Mouse (Mus musculus) limb, embryonic 11.5 days (tissue): ENCODE data around the gene Pepd. TPM values are rescaled to one million over a fixed set of nuclear protein-coding genes. Genes with fewer than 3 reads are reported as not detected.

ENCODE experiments used
- ATAC-seq: fragments of 200-750 bp; cut with Nextera tagmentation; 2 replicates; pipeline ENCODE4 v1.8.0; 2017; ENCODE audit warnings: low read depth; ENCODE audit not compliant: insufficient number of reproducible peaks, low FRiP score, low TSS enrichment
- DNase-seq: peaks from one replicate; pipeline ENCODE4 v3.0.0-alpha.2; 2015; ENCODE audit warnings: low spot score
- H3K27ac ChIP-seq: fragments of 300-500 bp; sonication (generic); replicated peaks from 2 replicates; pipeline ENCODE4 v1.5.1; 2014; ENCODE audit warnings: low read depth, mild to moderate bottlenecking, low read length
- H3K27me3 ChIP-seq: fragments of 300-500 bp; sonication (generic); 2 replicates; pipeline ENCODE4 v1.6.1; 2014; ENCODE audit warnings: mild to moderate bottlenecking, low read length, mixed read lengths; ENCODE audit not compliant: control insufficient read depth, insufficient read depth
- H3K36me3 ChIP-seq: fragments of 300-500 bp; sonication (generic); 2 replicates; pipeline ENCODE4 v1.6.1; 2014; ENCODE audit warnings: mild to moderate bottlenecking, low read length, moderate library complexity, mixed read lengths; ENCODE audit not compliant: control insufficient read depth, insufficient read depth
- H3K4me1 ChIP-seq: fragments of 300-500 bp; sonication (generic); 2 replicates; pipeline ENCODE4 v1.6.1; 2014; ENCODE audit warnings: low read length, mixed read lengths; ENCODE audit not compliant: control insufficient read depth, insufficient read depth
- H3K4me2 ChIP-seq: fragments of 300-500 bp; sonication (generic); 2 replicates; pipeline ENCODE4 v1.6.1; 2014; ENCODE audit warnings: low read depth, mild to moderate bottlenecking, moderate library complexity; ENCODE audit not compliant: severe bottlenecking
- H3K4me3 ChIP-seq: fragments of 300-500 bp; sonication (generic); 2 replicates; pipeline ENCODE4 v1.5.1; 2014; ENCODE audit warnings: low read depth, low read length
- H3K9ac ChIP-seq: fragments of 300-500 bp; sonication (generic); 2 replicates; pipeline ENCODE4 v1.6.1; 2014; ENCODE audit warnings: mild to moderate bottlenecking, low read length
- H3K9me3 ChIP-seq: fragments of 300-500 bp; sonication (generic); 2 replicates; pipeline ENCODE4 v1.6.1; 2016; ENCODE audit warnings: low read length; ENCODE audit not compliant: control insufficient read depth
- WGBS: fragments of 180-500 bp; shearing (Covaris S2); extraction: QIAGEN DNeasy Blood & Tissue Kit; methylation state at CpG from one replicate; pipeline ENCODE4 v1.1.7; 2014; 5-methylcytosine and 5-hydroxymethylcytosine counted together
- polyA plus RNA-seq: library from polyadenylated mRNA; unstranded; fragments of >200 nt; fragmentation: Nextera tagmentation; extraction: Ambion mirVana; gene quantifications from 2 replicates; pipeline ENCODE4 v1.2.1, GENCODE M21; 2014

The Pepd gene
- polyA plus RNA-seq, result 68.6 and 72.5 TPM in 2 replicates

DNA sequence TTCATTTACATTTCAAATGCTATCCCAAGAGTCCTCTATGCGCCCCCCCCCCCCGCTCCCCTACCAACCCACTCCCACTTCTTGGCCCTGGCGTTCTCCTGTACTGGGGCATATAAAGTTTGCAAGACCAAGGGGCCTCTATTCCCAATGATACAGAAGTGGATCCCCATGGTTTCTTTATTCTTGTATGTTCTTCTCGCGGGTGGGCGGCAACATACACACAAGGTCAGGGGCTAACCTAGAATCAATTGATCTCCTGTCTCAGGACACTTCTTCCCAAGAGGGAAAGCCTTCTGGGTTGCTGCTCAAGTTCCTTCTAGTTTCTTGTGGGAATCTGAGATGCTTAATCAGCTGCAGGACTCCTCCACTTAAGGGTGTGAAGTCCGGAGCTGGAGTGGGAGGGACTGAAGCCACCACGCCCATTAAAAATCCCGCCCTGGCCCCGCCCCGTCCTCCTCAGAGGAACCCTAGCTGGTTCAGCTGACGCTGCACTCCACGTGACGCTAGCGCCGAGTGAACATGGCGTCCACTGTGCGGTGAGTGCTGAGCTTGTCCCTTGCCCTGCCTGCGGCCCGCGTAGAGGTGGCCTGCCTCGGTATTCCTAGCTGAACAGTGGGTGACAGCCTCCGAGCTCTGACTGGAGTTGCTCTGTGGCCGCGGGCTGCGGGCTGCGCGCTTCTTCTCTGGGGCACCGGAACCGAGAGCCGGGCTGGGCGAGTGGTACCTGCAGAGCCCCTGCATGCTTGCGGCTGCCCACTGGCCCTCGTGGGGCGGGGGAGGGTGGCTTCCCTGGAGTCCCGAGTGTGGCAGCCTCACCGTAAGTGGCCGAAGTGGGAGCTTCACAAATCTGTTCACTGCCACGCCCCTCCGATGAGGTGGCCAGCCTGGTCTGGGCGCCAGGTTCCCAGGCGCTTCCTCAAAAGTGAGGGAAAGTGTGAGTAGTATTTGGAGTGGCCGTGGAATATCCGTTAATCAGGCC lies at the start of gene Pepd:
Pepd (plus strand) TSS at position 461 of the 979 bp plus-strand sequence.
- Histone ChIP-seq H3K4me1 (peaks cover 4% of the 10 kb centered on the region; the same call in 1 of the 2 replicates), H3K27me3 (no peaks in the 10 kb centered on the region), H3K4me3 (peak within 1 kb of the TSS; percentile 71), H3K9ac (peak within 1 kb of the TSS; percentile 56), H3K9me3 (no peaks in the 10 kb centered on the region), H3K27ac (no peak within 1 kb of the TSS), H3K36me3 (no peaks in the 10 kb centered on the region), H3K4me2 (peak within 1 kb of the TSS; percentile 72)
- DNase-seq (peak; percentile 94), ATAC-seq (peak; percentile 86)
- WGBS, result 7% methylated on average over 44 of the region's 44 CpGs

DNA sequence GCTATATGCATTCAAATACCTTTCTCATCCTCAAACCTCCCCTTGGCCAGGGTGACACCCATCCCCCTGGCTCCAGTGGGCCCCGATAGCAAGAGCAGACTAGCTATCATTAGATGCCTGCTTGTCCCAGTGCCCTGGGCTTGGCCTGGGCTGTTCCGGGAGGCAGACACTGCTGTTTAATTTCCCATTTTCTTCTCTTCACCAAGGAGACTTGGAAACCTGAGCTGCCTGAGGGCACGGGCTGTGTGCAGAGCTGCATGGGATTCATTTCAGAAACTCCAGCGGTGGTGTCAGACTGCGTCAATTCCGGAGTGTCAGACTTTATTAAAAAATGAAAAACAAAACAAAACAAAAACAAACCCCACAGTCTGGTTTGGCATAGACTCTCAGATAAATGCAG lies 44.9 kb upstream of the Pepd start:
- H3K9ac ChIP-seq, result no peak overlapping the region
- no peak overlapping the region for H3K4me3 ChIP-seq
- ATAC-seq, result no peak
- DNase-seq, result no peak
- no peak overlapping the region for H3K4me2 ChIP-seq
- H3K9me3 ChIP-seq, result no peaks in the 10 kb centered on the region
- no peaks in the 10 kb centered on the region for H3K27me3 ChIP-seq
- H3K36me3 ChIP-seq, result no peaks in the 10 kb centered on the region
- 53% methylated on average over 6 of the region's 6 CpGs for WGBS
- H3K4me1 ChIP-seq, result no peaks in the 10 kb centered on the region
- no peak overlapping the region for H3K27ac ChIP-seq

DNA sequence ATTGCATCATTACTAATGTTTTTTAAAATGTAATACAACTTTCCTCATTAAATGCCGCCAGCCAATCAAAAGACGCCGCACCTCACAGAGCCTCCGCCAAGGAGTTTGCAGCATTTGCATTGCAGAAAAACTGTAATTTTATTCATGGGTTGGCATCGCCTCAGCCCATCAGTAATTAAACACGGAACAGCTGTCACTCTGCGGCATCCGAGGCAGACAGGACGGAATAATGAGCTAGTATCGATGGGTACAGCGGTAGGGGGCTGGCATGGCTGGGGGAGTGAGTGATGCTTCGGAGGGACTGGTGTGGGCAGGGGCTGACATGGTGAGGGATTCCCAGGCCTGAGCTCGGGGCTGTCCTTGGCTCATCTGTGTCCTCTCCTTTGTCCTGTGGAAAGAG lies 42.5 kb upstream of the Pepd start:
- H3K4me2 ChIP-seq, result no peak overlapping the region
- no peak for ATAC-seq
- no peak overlapping the region for H3K4me3 ChIP-seq
- no peak overlapping the region for H3K9ac ChIP-seq
- H3K27ac ChIP-seq, result no peak overlapping the region
- no peaks in the 10 kb centered on the region for H3K36me3 ChIP-seq
- no peaks in the 10 kb centered on the region for H3K27me3 ChIP-seq
- DNase-seq, result no peak
- H3K9me3 ChIP-seq, result no peaks in the 10 kb centered on the region
- 81% methylated on average over 13 of the region's 13 CpGs for WGBS
- H3K4me1 ChIP-seq, result no peaks in the 10 kb centered on the region

DNA sequence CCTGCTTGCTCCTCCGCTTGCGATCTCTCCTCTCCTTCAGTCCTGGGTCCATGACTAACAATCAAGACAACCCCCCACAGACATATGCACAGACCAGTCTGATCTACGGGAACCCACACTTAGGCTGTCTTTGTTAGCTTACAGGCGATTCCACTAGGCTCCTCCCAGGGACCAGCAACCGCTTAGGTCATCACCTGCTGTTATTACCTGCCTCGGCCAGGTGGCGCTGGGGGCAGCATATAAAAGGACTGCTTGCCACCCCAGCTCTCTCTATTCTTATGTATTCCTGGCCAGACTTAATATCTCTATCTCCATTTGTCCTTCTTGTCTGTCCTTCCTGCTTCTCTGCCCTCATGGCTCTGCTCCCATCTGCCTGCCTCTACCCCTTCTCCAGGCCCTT lies 35.4 kb upstream of the Pepd start:
- Histone ChIP-seq H3K4me3 (no peak overlapping the region), H3K9ac (no peak overlapping the region), H3K4me2 (no peak overlapping the region), H3K27me3 (no peaks in the 10 kb centered on the region), H3K27ac (no peak overlapping the region), H3K9me3 (no peaks in the 10 kb centered on the region), H3K4me1 (no peaks in the 10 kb centered on the region), H3K36me3 (no peaks in the 10 kb centered on the region)
- DNase-seq, result no peak
- ATAC-seq, result no peak
- WGBS, result 71% methylated on average over 7 of the region's 7 CpGs

DNA sequence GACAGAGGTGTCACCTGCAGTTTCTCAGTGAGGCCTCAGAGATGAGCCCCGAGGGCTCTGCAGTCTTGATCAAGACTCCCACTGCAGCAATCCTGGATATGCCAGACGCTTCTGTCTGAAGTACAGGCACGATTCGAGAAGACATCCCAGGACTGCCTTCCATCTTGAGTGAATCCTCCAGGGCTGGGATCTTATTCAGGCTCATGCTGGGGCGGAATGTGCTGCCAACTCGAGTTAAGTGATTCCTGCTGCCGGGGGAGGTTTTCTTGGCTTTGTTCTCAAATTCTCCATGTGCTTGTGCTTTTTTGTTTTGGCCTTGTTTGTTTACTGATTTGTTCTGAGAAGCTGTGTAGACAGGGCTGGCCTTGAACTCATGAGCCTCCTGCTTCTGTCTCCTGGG lies 34.4 kb upstream of the Pepd start:
- Histone ChIP-seq H3K4me1 (no peaks in the 10 kb centered on the region), H3K27ac (no peak overlapping the region), H3K4me2 (no peak overlapping the region), H3K36me3 (no peaks in the 10 kb centered on the region), H3K9me3 (no peaks in the 10 kb centered on the region), H3K27me3 (no peaks in the 10 kb centered on the region), H3K4me3 (no peak overlapping the region), H3K9ac (no peak overlapping the region)
- ATAC-seq, result no peak
- WGBS, result 77% methylated on average over 7 of the region's 7 CpGs
- no peak for DNase-seq

DNA sequence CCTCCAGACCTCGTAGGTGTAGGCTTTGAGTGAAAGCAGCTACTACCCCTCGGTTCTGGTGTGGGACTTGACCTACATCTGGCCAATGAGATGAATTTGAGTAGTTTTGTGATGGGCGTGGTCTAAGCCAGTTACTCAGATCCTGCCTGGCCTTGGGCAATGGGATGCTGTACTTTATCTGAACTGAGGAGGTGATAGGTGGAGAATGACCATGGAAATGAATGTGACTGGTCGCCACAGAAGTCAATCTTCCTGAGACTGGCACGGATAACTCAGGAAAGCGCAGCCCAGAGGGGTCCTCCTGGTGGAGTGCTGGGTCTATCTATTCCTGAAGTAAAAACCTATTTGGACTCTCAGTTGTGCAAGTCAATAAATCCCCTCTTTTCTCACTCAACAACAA lies 23.7 kb upstream of the Pepd start:
- no peaks in the 10 kb centered on the region for H3K4me1 ChIP-seq
- H3K36me3 ChIP-seq, result no peaks in the 10 kb centered on the region
- no peaks in the 10 kb centered on the region for H3K9me3 ChIP-seq
- H3K27me3 ChIP-seq, result no peaks in the 10 kb centered on the region
- DNase-seq, result no peak
- no peak for ATAC-seq
- H3K4me3 ChIP-seq, result no peak overlapping the region
- WGBS, result 71% methylated on average over 6 of the region's 6 CpGs
- H3K4me2 ChIP-seq, result no peak overlapping the region
- H3K9ac ChIP-seq, result no peak overlapping the region
- H3K27ac ChIP-seq, result no peak overlapping the region

DNA sequence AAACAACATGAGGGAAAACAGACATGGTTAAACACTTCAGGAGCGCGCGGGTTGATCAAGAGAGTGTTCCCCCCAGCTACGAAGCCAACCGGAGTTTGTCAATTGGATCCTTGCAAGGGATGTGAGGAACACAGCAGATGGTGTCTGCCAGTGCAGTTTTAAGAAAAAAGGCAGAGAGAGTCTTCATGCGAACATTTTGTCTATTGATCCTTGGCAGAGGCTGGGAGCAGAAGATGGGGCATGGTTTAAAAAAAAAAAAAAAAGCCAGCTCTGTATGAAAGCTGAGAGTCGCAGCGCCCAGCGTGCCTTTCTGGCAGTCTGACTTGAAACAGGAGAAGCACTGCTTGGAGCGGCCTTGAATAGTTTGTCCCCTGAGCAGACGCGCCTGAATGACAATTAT lies 23.3 kb upstream of the Pepd start:
- WGBS, result 72% methylated on average over 12 of the region's 12 CpGs
- Histone ChIP-seq H3K4me3 (no peak overlapping the region), H3K36me3 (no peaks in the 10 kb centered on the region), H3K27ac (no peak overlapping the region), H3K4me1 (no peaks in the 10 kb centered on the region), H3K9me3 (no peaks in the 10 kb centered on the region), H3K27me3 (no peaks in the 10 kb centered on the region), H3K4me2 (no peak overlapping the region), H3K9ac (no peak overlapping the region)
- DNase-seq (no peak), ATAC-seq (no peak)

DNA sequence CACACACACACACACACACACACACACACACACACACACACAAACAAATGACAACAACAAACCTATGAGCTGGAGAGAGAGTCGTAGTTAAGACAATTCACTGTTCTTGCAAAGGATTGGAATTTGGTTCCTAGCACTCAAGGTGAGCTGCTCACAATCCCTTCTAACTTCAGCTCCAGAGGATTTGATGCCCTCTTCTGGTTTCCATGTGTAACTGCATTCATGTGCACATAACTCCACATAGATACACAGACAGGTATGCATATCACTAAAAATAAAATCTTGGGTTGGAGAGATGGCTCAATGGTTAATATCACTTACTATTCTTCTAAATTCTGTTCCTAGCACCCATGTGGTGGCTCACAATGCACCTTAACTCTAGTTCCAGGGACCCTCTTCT lies 19.3 kb upstream of the Pepd start:
- no peaks in the 10 kb centered on the region for H3K36me3 ChIP-seq
- H3K9me3 ChIP-seq, result no peaks in the 10 kb centered on the region
- H3K4me2 ChIP-seq, result no peak overlapping the region
- ATAC-seq (no peak), DNase-seq (no peak)
- no peak overlapping the region for H3K27ac ChIP-seq
- no peaks in the 10 kb centered on the region for H3K27me3 ChIP-seq
- WGBS, result 91% methylated on average over 1 of the region's 1 CpGs
- no peak overlapping the region for H3K9ac ChIP-seq
- peaks cover 11% of the 10 kb centered on the region for H3K4me1 ChIP-seq
- no peak overlapping the region for H3K4me3 ChIP-seq
